ENCODE assay signal across 15 mouse cellular contexts in genomic region chr14:117245631-117246030, GRCm38 (mm10).
"Had no signal": no experiment of that assay in that cellular context is flagged by ENCODE, and none has a peak within 500 bp of the region (broad histone marks: within the 10 kb centered on the region; RNA-seq: fewer than 3 reads in every experiment).

No protein-coding gene starts in this region.

- H3K27ac ChIP-seq: neural tube, embryonic 15.5 days; stomach, embryonic 15.5 days; stomach, postnatal 0 days had no signal

- H3K36me3 ChIP-seq: neural tube, embryonic 15.5 days; stomach, embryonic 15.5 days had no signal

- H3K4me2 ChIP-seq: neural tube, embryonic 15.5 days; stomach, embryonic 15.5 days had no signal

- H3K4me1 ChIP-seq: neural tube, embryonic 15.5 days; stomach, embryonic 15.5 days had no signal

- H3K9me3 ChIP-seq: neural tube, embryonic 15.5 days; stomach, embryonic 15.5 days had no signal

- H3K27me3 ChIP-seq: neural tube, embryonic 15.5 days; stomach, embryonic 15.5 days had no signal

- DNase-seq: retina, postnatal 1 day; right cerebral cortex, adult 18-20 months; right cerebral cortex, postnatal 14 days; right cerebral cortex, postnatal 25 days; right cerebral cortex, postnatal 4 days; spleen, adult 18-20 months; thymus, adult 18-20 months; thymus, adult 2 months; thymus, postnatal 14 days; thymus, postnatal 25 days; thymus, postnatal 36 days; thymus, postnatal 4 days had no signal

- H3K4me3 ChIP-seq: neural tube, embryonic 15.5 days; stomach, embryonic 15.5 days had no signal

- H3K9ac ChIP-seq: neural tube, embryonic 15.5 days; stomach, embryonic 15.5 days had no signal
